Mouse (Mus musculus): ENCODE measurements around the gene Tas2r119. TPM values are rescaled to one million over a fixed set of nuclear protein-coding genes. Genes with fewer than 3 reads are reported as not detected.

Tas2r119 gene
- not detected in 2 replicates for polyA plus RNA-seq (2015; fragmentation: Nextera tagmentation; extraction: Ambion mirVana)

DNA sequence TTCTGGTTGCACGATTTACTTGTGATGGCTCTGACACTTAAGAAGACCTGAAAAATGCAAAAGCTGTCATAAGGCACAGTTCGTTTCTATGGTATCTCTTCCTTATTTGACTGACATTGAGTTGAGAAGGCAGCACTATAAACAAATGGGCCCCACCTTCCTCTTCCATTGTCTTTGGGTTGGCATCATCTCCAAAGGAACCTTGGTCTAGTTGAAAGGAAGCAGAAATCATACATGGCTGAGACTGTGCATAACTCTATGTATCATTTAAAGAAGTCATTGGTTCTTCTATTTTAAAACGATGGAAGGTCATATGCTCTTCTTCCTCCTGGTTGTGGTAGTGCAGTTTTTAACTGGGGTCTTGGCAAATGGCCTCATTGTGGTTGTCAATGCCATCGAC, at the start of gene Tas2r119:
Gene Tas2r119, plus strand, starts transcription at position 301 of the 400 bp plus-strand sequence.
- Histone ChIP-seq H3K4me2 (no peak within 1 kb of the TSS), H3K9me3 (replicated peaks) (no peaks in the 10 kb centered on the region; the same call in 1 of the 2 replicates), H3K27me3 (no peaks in the 10 kb centered on the region), H3K9ac (no peak within 1 kb of the TSS), H3K4me3 (replicated peaks) (no peak within 1 kb of the TSS), H3K36me3 (no peaks in the 10 kb centered on the region), H3K27ac (no peak within 1 kb of the TSS), H3K4me1 (replicated peaks) (no peaks in the 10 kb centered on the region)
- no peak for DNase-seq
- WGBS (ENCODE audit: insufficient replicate concordance) = 54% methylated on average over 4 of the region's 4 CpGs
- no peak for ATAC-seq (ENCODE audit: low read depth)

DNA sequence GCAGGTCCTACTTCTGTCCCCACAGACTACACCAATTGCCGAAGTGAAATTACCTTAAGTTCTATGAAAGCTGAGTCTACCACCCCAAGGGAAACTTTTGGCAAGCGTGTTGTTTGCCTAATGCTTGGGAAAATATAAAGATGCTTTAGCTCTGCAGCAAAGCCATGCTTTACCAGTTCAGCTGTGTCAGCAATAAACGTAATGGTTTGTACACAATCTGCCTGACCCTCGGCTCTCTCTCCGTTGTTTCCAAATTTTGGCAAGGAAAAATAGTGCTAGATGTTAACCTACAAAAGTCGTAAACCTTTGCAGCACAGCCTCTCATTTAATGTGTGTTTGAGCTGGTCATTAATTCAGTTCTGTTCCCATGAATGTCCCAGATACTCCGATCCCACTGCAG, 44.8 kb upstream of the Tas2r119 start:
- Histone ChIP-seq H3K9me3 (replicated peaks) (no peaks in the 10 kb centered on the region), H3K4me1 (replicated peaks) (no peaks in the 10 kb centered on the region), H3K9ac (no peak overlapping the region), H3K4me2 (no peak overlapping the region), H3K27ac (no peak overlapping the region), H3K27me3 (no peaks in the 10 kb centered on the region), H3K36me3 (no peaks in the 10 kb centered on the region), H3K4me3 (replicated peaks) (no peak overlapping the region)
- DNase-seq = no peak
- no peak for ATAC-seq (ENCODE audit: low read depth)
- WGBS (ENCODE audit: insufficient replicate concordance) = 72% methylated on average over 7 of the region's 7 CpGs

DNA sequence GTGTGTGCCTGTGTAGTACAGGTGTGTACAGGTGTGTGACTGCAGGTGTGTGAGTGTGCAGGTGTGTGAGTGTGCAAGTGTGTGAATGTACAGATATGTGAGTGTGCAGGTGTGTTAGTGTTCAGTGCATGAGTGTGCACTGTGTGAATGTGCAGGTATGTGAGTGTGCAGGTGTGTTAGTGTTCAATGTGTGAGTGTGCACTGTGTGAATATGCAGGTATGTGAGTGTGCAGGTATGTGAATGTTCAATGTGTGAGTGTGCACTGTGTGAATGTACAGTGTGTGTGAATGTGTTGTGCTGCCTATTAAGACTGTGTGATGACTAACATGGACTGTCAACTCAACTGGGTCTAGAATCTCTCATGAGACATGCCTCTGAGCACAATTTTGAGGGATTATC, 35.4 kb upstream of the Tas2r119 start:
- no peaks in the 10 kb centered on the region for H3K4me1 ChIP-seq (replicated peaks)
- no peak overlapping the region for H3K27ac ChIP-seq
- H3K9me3 ChIP-seq (replicated peaks) = no peaks in the 10 kb centered on the region
- no peaks in the 10 kb centered on the region for H3K36me3 ChIP-seq
- no peaks in the 10 kb centered on the region for H3K27me3 ChIP-seq
- H3K4me3 ChIP-seq (replicated peaks) = no peak overlapping the region
- DNase-seq = no peak
- no peak overlapping the region for H3K4me2 ChIP-seq
- H3K9ac ChIP-seq = no peak overlapping the region
- no peak for ATAC-seq (ENCODE audit: low read depth)

DNA sequence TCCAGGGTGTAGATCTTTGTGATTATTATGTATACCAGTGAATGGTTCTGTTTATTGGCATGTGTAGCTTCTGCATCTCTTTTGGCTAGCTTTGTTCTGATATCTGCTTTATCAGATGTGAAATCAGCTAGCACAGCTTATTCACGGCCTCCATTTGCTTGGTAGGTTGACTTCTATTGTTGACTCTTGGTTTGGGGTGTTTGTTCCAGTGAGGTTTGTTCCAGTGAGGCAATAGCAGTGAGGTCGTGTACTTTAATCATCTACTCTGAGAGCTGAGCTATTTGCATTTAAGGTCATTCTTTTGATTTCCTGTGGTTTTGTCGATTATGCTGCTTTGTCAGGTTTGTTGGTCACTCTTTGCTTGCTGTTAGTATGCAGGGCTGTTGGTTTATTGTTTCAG, 32.8 kb upstream of the Tas2r119 start:
- Histone ChIP-seq H3K27me3 (no peaks in the 10 kb centered on the region), H3K4me1 (replicated peaks) (no peaks in the 10 kb centered on the region), H3K27ac (no peak overlapping the region), H3K4me3 (replicated peaks) (no peak overlapping the region), H3K4me2 (no peak overlapping the region), H3K9ac (no peak overlapping the region), H3K9me3 (replicated peaks) (no peaks in the 10 kb centered on the region), H3K36me3 (no peaks in the 10 kb centered on the region)
- no peak for ATAC-seq (ENCODE audit: low read depth)
- DNase-seq = no peak
- 30% methylated on average over 3 of the region's 3 CpGs for WGBS (ENCODE audit: insufficient replicate concordance)

DNA sequence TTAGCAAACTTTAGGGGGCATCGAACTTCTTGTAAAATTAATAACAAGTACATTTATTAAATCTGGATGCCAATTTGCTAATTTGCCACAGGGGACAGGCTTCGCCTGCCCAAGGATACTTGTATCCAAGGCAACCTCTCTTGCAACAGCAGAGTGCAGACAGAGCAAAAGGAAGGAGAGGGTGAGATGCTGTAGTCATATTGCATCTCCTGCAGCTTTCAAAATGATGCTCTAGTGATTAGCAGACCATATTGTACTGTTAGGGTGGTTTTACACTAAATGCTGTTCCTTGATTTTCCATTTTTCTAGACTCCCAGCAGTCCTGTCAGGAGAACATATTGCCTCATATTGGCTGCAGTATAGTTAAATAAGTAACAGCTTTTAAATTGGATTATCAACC, 23.7 kb upstream of the Tas2r119 start:
- WGBS (ENCODE audit: insufficient replicate concordance) = 59% methylated on average over 2 of the region's 2 CpGs
- Histone ChIP-seq H3K36me3 (no peaks in the 10 kb centered on the region), H3K4me3 (replicated peaks) (no peak overlapping the region), H3K27me3 (no peaks in the 10 kb centered on the region), H3K4me2 (no peak overlapping the region), H3K9me3 (replicated peaks) (no peaks in the 10 kb centered on the region), H3K4me1 (replicated peaks) (no peaks in the 10 kb centered on the region), H3K27ac (no peak overlapping the region), H3K9ac (no peak overlapping the region)
- DNase-seq = no peak
- ATAC-seq (ENCODE audit: low read depth) = no peak

DNA sequence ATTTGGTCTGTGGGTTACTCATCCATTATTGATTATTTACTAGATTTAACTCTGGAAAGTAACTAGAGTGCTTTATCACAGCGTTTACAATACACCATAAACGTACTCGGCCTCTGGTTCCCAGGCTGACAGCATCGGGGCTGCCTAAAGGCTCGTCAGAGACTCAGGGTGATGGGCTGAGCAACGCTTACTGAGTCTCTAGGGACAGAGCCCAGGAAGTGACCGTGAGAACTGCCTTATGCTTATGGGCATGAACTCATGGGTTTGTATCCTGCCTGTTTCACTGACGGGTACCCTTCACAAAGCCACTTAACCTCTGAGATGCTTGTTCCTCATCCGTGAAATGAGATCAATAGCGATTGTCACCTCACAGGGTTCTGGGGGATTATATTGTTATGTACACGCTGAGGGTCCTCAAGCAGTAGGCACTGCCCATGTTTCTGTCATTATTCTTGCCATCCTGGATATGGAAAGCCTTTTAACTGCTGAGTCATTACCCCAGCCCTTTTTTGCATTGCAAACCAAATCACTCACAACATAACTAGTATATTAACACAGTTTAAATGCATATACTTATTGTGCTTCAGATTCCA, 23.1 kb upstream of the Tas2r119 start:
- H3K27me3 ChIP-seq = no peaks in the 10 kb centered on the region
- no peak overlapping the region for H3K27ac ChIP-seq
- H3K4me2 ChIP-seq = no peak overlapping the region
- DNase-seq = no peak
- H3K36me3 ChIP-seq = no peaks in the 10 kb centered on the region
- H3K9me3 ChIP-seq (replicated peaks) = no peaks in the 10 kb centered on the region
- H3K4me1 ChIP-seq (replicated peaks) = no peaks in the 10 kb centered on the region
- no peak overlapping the region for H3K4me3 ChIP-seq (replicated peaks)
- no peak overlapping the region for H3K9ac ChIP-seq
- ATAC-seq (ENCODE audit: low read depth) = no peak
- WGBS (ENCODE audit: insufficient replicate concordance) = 58% methylated on average over 11 of the region's 11 CpGs

DNA sequence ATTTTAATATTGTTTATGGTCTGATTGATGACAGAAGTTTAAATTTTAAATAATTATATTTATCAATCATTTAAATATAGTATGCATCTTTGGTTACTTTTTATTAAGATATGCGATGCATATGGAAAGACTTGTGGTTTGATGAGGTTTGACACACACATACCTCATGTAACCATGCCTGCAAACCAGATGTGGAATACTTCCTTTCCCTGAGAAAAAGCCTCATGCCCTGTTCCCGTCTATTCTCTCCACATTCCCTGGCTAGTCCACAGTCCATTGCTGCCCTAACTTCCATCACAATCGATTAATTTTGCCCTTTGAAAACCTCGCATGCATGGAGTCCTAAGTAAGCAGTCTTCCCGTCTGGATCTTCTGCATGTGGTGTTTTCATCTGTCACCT, 21.0 kb upstream of the Tas2r119 start:
- ATAC-seq (ENCODE audit: low read depth) = no peak
- no peak overlapping the region for H3K27ac ChIP-seq
- no peaks in the 10 kb centered on the region for H3K4me1 ChIP-seq (replicated peaks)
- H3K36me3 ChIP-seq = no peaks in the 10 kb centered on the region
- H3K4me2 ChIP-seq = no peak overlapping the region
- H3K27me3 ChIP-seq = no peaks in the 10 kb centered on the region
- H3K9ac ChIP-seq = no peak overlapping the region
- no peak overlapping the region for H3K4me3 ChIP-seq (replicated peaks)
- H3K9me3 ChIP-seq (replicated peaks) = no peaks in the 10 kb centered on the region
- 66% methylated on average over 5 of the region's 5 CpGs for WGBS (ENCODE audit: insufficient replicate concordance)
- no peak for DNase-seq

DNA sequence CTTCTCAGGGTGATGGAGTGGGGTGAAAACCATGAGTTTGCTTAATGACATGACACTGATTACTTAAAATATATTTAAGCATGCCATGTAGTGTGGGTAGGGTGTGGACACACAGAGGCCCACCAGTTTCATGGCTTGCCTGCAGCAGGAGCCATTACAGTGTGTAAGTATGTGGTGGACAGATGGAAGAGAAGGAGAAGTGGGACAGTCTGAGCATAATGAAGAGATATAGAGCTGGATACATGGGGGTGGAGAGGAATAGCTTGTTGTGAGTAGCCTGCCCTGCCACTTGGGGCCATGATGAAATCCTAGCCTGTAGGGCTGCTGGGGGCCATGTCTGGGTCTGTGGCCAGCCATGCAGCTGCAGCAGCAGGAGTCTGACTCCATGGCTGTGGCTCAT, 16.8 kb upstream of the Tas2r119 start:
- H3K36me3 ChIP-seq = no peaks in the 10 kb centered on the region

DNA sequence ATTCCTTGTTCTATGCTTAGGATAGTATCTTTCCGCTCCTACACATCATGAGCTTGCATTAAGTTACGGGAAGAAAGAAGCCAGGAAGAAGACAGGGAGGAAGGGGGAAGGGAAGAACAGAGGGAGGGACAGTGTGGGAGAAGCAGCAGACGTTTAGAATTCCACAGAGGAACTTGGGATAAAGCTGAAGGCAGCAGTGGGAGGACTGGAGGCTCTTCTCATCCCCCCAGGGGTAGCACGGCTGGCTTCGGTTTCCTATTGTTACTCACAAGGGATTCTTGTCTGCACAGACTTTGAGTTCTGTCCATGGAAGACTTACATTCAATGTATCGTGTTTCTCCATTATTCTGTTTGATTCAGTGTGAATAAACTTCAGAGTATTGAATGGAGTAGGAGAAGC, 5.3 kb upstream of the Tas2r119 start:
- WGBS (ENCODE audit: insufficient replicate concordance) = 59% methylated on average over 6 of the region's 6 CpGs

More for the DNA sequence above, 16.8 kb upstream of the Tas2r119 start:
- DNase-seq (no peak), ATAC-seq (ENCODE audit: low read depth) (no peak)
- no peak overlapping the region for H3K27ac ChIP-seq
- no peaks in the 10 kb centered on the region for H3K27me3 ChIP-seq
- H3K4me3 ChIP-seq (replicated peaks) = no peak overlapping the region
- H3K9ac ChIP-seq = no peak overlapping the region
- no peaks in the 10 kb centered on the region for H3K4me1 ChIP-seq (replicated peaks)
- no peaks in the 10 kb centered on the region for H3K9me3 ChIP-seq (replicated peaks)
- H3K4me2 ChIP-seq = no peak overlapping the region

DNA sequence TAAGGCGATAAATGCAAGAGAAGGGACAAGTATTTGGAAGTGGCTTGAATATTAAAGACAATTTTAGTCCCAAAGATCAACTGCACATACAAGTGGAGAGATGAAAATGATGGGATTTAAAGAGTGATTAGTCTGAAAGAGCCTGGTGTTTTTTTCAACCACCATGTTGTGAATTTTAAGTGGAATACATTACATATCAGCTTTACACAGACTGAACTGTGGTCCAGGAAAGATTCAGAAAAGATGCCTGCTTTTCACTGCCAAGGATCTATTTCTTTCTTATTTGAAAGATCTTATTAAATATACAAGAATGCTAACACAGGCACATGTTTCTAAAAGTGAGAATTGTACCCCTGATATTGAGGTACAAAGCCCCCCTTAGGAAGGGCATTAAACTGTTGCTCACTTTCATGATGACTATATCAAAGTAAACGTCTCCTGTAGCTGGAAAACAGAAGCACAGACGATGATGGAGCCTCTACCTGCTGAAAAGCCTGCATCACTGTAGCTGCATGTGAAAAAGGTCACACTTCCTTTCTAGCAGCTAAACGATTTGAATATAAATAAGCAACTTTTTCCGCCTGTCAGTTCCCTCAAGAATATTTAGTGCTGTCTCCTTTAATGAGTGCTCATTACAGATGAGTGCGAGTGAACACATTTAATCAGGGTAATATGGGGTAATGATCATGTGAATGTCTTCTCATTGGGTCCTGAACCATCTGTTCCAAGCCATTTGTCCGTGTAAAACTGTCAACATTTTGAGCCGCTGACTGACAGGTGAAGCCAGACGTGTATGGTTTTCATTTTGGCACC, 4.7 kb upstream of the Tas2r119 start:
- no peaks in the 10 kb centered on the region for H3K27me3 ChIP-seq
- no peak overlapping the region for H3K9ac ChIP-seq
- no peak for ATAC-seq (ENCODE audit: low read depth)
- 58% methylated on average over 9 of the region's 9 CpGs for WGBS (ENCODE audit: insufficient replicate concordance)
- H3K4me2 ChIP-seq = no peak overlapping the region
- H3K9me3 ChIP-seq (replicated peaks) = no peaks in the 10 kb centered on the region; the same call in 1 of the 2 replicates
- no peak overlapping the region for H3K27ac ChIP-seq
- H3K4me3 ChIP-seq (replicated peaks) = no peak overlapping the region
- no peak for DNase-seq
- H3K4me1 ChIP-seq (replicated peaks) = no peaks in the 10 kb centered on the region
- H3K36me3 ChIP-seq = no peaks in the 10 kb centered on the region

More for the DNA sequence above, 5.3 kb upstream of the Tas2r119 start:
- no peaks in the 10 kb centered on the region for H3K4me1 ChIP-seq (replicated peaks)
- no peak overlapping the region for H3K4me3 ChIP-seq (replicated peaks)
- no peaks in the 10 kb centered on the region; the same call in 1 of the 2 replicates for H3K9me3 ChIP-seq (replicated peaks)
- H3K9ac ChIP-seq = no peak overlapping the region
- H3K4me2 ChIP-seq = no peak overlapping the region
- no peak for DNase-seq
- ATAC-seq (ENCODE audit: low read depth) = no peak
- no peaks in the 10 kb centered on the region for H3K27me3 ChIP-seq
- no peak overlapping the region for H3K27ac ChIP-seq
- no peaks in the 10 kb centered on the region for H3K36me3 ChIP-seq

DNA sequence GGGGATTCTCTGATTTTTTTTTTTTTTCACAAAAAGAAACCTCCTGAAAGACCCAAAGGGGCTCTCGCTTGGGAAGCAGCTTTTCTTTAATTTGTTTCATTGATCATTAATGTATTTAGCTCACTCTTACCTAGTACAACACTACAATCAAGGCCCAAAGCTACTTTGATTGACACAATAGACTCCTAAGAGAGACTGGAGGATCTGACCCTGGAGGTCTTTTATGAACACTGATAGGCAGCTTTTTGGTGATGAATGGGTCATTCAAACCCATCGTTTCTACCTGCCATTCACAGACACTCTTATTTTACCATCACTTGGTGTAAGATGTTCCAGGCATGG, 4.1 kb upstream of the Tas2r119 start:
- H3K27ac ChIP-seq = no peak overlapping the region
- no peaks in the 10 kb centered on the region; the same call in 1 of the 2 replicates for H3K9me3 ChIP-seq (replicated peaks)
- H3K36me3 ChIP-seq = no peaks in the 10 kb centered on the region
- H3K4me3 ChIP-seq (replicated peaks) = no peak overlapping the region
- H3K27me3 ChIP-seq = no peaks in the 10 kb centered on the region
- H3K4me1 ChIP-seq (replicated peaks) = no peaks in the 10 kb centered on the region
- no peak for ATAC-seq (ENCODE audit: low read depth)
- H3K9ac ChIP-seq = no peak overlapping the region
- WGBS (ENCODE audit: insufficient replicate concordance) = 53% methylated on average over 2 of the region's 2 CpGs
- DNase-seq = no peak
- no peak overlapping the region for H3K4me2 ChIP-seq

Measured in liver, embryonic 13.5 days (tissue).